In genomic region chr8:126804115-126804514, GRCm38 (mm10) we compare ENCODE assay signal across 11 mouse cellular contexts.
DNase-seq lines count a peak whose midpoint lies in the region; TF ChIP-seq lines count a peak whose summit lies in the region.
"Had no signal": no experiment of that assay in that cellular context is flagged by ENCODE, and none has a peak within 500 bp of the region (broad histone marks: within the 10 kb centered on the region; RNA-seq: fewer than 3 reads in every experiment).

No protein-coding gene starts in this region.

- no peak for TF ChIP-seq POLR2A in CH12.LX (IDR thresholded peaks at IDR 0.05; ENCODE audit: low read depth, low read length)

- peak; percentile 25 to 43 for DNase-seq in kidney, adult 8-10 months
- DNase-seq in kidney, adult 11 months = no peak
- peak; percentile 59 for DNase-seq in CH12.LX (ENCODE audit: extremely low read depth)
- peak; percentile 58 for DNase-seq in lung, postnatal 25 days (ENCODE audit: low spot score)
- DNase-seq in left cerebral cortex, adult 11 months (ENCODE audit: low spot score) = no peak
- no peak for DNase-seq in left cerebral cortex, postnatal 25 days (ENCODE audit: low spot score in 2 of 2)
- no peak for DNase-seq in right cerebral cortex, postnatal 4 days
- DNase-seq: cerebellum, postnatal 10 days; layer of hippocampus, postnatal 36 days had no signal

- intact Hi-C loops in left cerebral cortex, postnatal 25 days (cut with DNase I) = loop anchor here (2.0 kb wide), 1 partner anchor 45 kb away; no protein-coding TSS in a partner anchor

- H3K9me3 ChIP-seq in CH12.LX (replicated peaks; ENCODE audit: low read length) = no peaks in the 10 kb centered on the region
- H3K9me3 ChIP-seq: midbrain, embryonic 12.5 days had no signal

- no peaks in the 10 kb centered on the region for H3K36me3 ChIP-seq in CH12.LX (replicated peaks in 1 of 2; ENCODE audit: control insufficient read depth in 1 of 2, insufficient read depth in 1 of 2, low read length in 1 of 2)
- H3K36me3 ChIP-seq: midbrain, embryonic 12.5 days had no signal

- H3K27ac ChIP-seq in CH12.LX (ENCODE audit: insufficient read depth, low read depth) = no peak overlapping the region
- peak overlapping the region; percentile 37 for H3K27ac ChIP-seq in brown adipose tissue, adult 24 weeks (replicated peaks; ENCODE audit: low read depth, low read length)
- H3K27ac ChIP-seq: midbrain, embryonic 12.5 days had no signal

- H3K4me3 ChIP-seq in CH12.LX (replicated peaks in 1 of 3; ENCODE audit: low read depth in 2 of 3, low read length in 2 of 3, poor library complexity in 1 of 3) = no peak overlapping the region
- H3K4me3 ChIP-seq in brown adipose tissue, adult 24 weeks (ENCODE audit: insufficient read depth, low read depth, low read length) = no peak overlapping the region
- H3K4me3 ChIP-seq: midbrain, embryonic 12.5 days had no signal

- H3K4me1 ChIP-seq in CH12.LX (ENCODE audit: control insufficient read depth in 1 of 2, insufficient read depth in 2 of 2) = peaks cover 36 to 59% of the 10 kb centered on the region in 2 experiments
- peaks cover 35% of the 10 kb centered on the region for H3K4me1 ChIP-seq in brown adipose tissue, adult 24 weeks (ENCODE audit: control insufficient read depth, insufficient read depth, insufficient read length, low read length)
- H3K4me1 ChIP-seq: midbrain, embryonic 12.5 days had no signal

- H3K4me2 ChIP-seq in CH12.LX (ENCODE audit: insufficient read depth, low read depth, poor library complexity, severe bottlenecking) = peak overlapping the region; percentile 7; the same call in 1 of the 2 replicates
- H3K4me2 ChIP-seq: midbrain, embryonic 12.5 days had no signal

- no peak overlapping the region; the same call in 1 of the 2 replicates for H3K9ac ChIP-seq in CH12.LX (ENCODE audit: insufficient read depth, low read depth)
- H3K9ac ChIP-seq: midbrain, embryonic 12.5 days had no signal

- in situ Hi-C loops in CH12.LX (cut with MboI; ENCODE audit: low pct_ligation_motif_present, low pct_unique_long_range_greater_than_20kb, low sequenced_read_pairs) = loop anchor here (5.0 kb wide), 1 partner anchor 42 kb away; no protein-coding TSS in a partner anchor

- dilution Hi-C loops in CH12.LX (cut with MboI; ENCODE audit: extremely low pct_ligation_motif_present, extremely low pct_unique_long_range_greater_than_20kb, low sequenced_read_pairs) = no loop called here

- peaks cover 4% of the 10 kb centered on the region for H3K27me3 ChIP-seq in CH12.LX (replicated peaks)
- H3K27me3 ChIP-seq: midbrain, embryonic 12.5 days had no signal

- peak; percentile 51 for TF ChIP-seq EP300 in CH12.LX (IDR thresholded peaks at IDR 0.05; ENCODE audit: low read length)

- no peak for TF ChIP-seq RAD21 in CH12.LX (IDR thresholded peaks at IDR 0.05; ENCODE audit: low read depth, low read length)

- H3K79me2 ChIP-seq in CH12.LX (replicated peaks; ENCODE audit: control insufficient read depth, extremely low read depth, insufficient read depth, poor library complexity, severe bottlenecking) = no peaks in the 10 kb centered on the region

- no peak for TF ChIP-seq CTCF in CH12.LX (conservative IDR thresholded peaks at IDR 0.05 in 1 of 2, IDR thresholded peaks at IDR 0.05 in 1 of 2; ENCODE audit: low read depth in 2 of 2, low read length in 2 of 2)

TF ChIP-seq in CH12.LX, 34 proteins besides CTCF, POLR2A, EP300 and RAD21:
- TF ChIP-seq RCOR1 (conservative IDR thresholded peaks at IDR 0.05; ENCODE audit: low read depth, low read length) = no peak
- TF ChIP-seq PAX5 (IDR thresholded peaks at IDR 0.05; ENCODE audit: low read length) = no peak
- TF ChIP-seq IRF4 (IDR thresholded peaks at IDR 0.05; ENCODE audit: low read depth, low read length) = 0 out of 2 replicates have a peak, but pooled peaks have one; percentile 8
- no peak for TF ChIP-seq E2F4 (IDR thresholded peaks at IDR 0.05; ENCODE audit: insufficient replicate concordance, low read depth, low read length)
- TF ChIP-seq ELF1 (IDR thresholded peaks at IDR 0.05; ENCODE audit: low read depth, low read length) = no peak

Comparison
In these comparisons a context has a peak if more than half of its experiments do, and no peak if none do; other contexts are left out.
1. DNase-seq: peak in kidney, adult 8-10 months (2 of 2), CH12.LX (single experiment) and lung, postnatal 25 days (single experiment); none in kidney, adult 11 months (single experiment), left cerebral cortex, adult 11 months (single experiment), left cerebral cortex, postnatal 25 days (0 of 2) and right cerebral cortex, postnatal 4 days (single experiment).